Mouse (Mus musculus) frontal cortex, postnatal 25 days (tissue): ENCODE results near the gene Anks4b.
A peak's percentile ranks its signal among the peaks of the same experiment; 100 is the strongest.

ENCODE experiments used
- DNase-seq, 2 experiments: peaks; one replicate each; pipeline ENCODE4 v3.0.0; 2022; ENCODE audit warnings: low spot score in 2 of 2

Gene Anks4b

DNA sequence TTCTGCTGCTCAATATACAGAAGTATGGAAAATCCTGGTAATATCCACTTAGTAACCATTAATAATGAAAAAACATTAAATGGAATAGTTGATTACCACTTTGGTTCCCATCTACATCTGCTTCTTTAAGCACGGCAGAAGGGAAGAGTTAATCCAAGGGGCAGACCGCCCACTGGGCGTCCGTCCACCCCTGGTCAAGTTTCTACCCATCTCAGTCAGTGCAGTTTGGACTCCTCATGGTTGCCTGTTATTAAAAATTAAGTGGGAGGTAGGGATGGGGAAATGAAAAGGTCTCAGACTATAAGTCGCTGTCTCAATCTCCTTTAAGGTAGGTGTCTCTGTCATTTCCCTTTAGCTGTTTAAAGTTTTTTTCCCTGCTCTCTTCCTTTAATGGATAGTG lies 15.3 kb downstream of the Anks4b start:
- DNase-seq: no peak

DNA sequence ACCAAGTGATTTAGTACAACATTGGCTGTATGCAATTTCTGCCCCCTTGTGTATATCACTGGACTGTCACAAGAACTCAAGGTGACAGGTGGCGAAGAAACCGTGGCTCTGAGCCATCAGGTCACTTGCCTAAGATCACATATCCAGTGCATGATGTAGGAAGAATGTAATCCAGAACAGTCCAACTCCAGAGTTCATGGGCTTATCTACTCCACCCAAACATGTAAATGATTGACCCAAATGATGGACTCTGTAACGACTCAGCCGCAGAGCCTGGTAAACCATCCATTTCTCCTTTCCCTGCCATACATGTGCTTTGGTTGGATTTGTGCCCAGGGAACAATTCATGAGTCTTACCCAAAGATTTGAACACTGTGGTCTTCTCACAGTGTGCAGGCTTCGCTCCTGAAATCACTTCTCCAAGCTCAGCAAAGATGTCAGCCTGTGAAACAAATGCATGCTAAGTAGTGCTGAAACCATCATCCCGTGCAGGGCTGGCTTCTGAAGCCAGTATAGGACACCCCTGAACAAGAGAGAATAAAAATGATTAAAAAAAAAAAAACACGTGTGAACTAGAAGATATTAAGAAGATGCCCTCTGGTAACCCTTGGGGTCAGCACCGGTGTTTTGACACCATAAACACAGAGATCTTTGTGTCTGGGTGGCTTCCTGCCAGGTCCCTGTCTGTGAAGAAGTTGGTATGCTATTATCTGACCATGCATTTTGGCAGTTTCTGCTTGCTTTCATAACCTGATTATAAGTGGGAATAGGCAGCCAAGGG lies 15.9 kb downstream of the Anks4b start:
- no peak for DNase-seq

DNA sequence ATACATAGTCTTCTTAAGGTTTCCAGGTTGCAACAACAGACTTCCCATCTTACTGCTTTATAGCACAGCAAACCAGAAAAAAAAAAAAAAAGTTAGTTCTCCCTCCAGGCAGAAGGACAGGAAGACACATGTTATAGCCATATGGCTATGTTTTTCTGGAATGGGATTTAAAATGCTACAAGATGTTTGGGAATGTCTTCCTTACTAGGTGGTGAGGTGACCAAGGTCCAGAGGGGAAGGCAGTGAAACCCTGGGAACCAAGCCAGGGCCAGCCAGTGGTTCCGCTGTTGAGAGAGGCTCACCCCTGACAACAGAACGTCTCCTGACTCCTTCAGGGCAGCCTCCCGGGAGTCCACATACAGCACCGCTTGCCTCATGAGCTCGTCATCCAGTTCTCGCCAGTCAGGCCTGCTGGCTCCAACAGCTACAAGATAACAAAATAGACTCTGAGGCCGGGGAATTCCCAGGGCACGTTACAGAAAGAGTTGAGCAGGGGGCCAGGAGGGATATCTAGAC lies 16.6 kb downstream of the Anks4b start:
- DNase-seq: no peak

DNA sequence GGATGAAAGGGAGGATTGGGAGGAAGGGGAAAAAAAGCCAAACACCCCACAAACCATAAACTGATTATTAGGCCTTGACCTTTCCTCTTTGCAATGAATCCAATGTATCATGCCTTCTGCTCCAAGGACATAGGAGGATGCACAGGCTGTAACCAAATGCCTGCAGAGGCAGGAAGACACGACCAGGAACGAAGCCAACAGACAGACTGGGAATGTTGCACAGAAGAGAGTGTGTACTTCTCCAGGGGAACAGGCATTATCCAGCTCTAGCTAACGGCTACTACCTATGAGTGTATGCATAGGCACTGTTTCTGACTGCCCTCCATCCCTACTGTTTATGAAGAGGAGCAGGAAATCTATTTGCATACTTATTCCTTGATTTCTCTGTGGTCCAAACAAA lies 18.5 kb downstream of the Anks4b start:
- no peak for DNase-seq

DNA sequence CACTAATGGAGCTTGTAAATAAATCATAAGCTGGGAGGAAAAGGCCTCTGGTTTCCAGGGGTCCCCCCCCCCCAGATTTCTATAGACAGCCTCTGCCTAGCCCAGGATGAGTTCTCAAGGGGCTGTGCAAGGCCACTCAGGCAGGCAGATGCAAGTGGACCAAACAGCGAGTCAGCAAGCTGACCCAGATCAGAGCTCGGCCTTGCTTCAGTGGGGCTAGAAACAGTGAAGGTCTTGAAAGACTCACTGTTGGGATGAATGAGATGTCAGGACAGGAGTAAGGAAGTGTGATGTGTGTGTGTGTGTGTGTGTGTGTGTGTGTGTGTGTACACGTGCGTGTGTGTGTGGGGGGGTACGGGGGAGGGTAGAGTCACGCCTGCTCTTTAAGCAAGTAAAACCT lies 19.2 kb downstream of the Anks4b start:
- DNase-seq: no peak

DNA sequence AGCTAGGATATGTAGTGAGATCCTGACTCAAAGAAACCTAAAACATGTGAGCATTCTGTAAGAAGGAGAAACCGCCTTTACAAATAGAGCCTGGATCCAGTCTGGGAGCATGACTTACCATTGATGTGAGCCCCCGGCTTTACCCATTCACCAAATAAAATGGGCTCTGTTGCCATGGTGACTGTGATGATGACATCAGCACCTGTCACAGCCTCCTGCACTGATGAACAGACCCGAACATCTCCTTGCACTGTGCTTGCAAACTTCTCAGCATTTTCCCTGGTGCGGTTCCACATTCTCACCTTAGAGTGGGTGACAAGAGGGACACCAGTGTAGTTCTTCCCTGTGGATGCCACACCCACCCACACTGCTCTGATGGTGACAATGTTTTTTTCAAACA lies 21.5 kb downstream of the Anks4b start:
- no peak for DNase-seq

DNA sequence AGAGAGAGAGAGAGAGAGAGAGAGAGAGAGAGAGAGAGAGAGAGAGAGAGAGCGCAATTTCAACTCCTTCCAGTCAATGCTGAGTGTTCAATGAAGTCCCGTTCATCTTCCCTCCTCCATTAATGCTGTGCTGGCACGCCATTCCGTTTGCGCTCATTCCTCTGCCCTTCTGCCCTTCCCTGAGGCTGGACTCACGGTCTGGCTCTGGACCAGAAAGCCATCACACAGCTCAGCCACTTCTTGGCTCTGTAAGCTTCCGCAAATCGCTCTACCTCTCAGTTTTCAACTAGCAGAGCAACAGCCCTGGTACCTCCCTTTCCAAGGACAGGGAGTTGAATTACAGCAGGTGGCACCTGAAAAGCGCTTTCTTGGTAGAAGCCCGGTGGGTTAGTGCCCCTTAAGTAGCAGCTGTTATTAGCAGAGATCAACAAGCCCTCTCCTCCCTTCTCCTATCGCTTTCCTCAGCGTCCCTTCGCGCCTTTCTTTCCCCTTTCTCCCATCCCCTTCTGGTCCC lies 27.6 kb downstream of the Anks4b start:
- DNase-seq: no peak

DNA sequence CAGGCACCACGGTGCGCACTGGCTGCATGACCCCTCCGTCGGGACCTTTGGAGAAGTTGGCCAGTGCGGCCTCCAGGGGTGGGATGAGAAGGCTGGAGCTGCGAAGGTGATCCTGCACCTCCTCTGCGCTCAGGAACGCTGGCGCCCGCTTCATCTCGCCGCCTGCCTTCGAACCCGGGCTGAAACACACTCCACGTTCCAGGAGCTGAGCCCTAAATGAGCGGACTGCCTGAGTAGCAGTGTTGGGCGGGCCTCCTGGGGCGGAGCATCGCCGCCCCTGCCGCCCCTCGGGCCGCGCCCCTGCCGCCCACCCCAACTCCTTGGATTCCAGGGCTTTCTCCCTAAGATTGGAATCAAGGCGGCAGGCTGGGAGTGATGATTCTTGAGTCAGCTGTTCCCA lies 28.1 kb downstream of the Anks4b start, which contains the start of gene Crym:
TSS of gene Crym (minus strand) at position 341 of the 400 bp plus-strand sequence.
- no peak for DNase-seq

DNA sequence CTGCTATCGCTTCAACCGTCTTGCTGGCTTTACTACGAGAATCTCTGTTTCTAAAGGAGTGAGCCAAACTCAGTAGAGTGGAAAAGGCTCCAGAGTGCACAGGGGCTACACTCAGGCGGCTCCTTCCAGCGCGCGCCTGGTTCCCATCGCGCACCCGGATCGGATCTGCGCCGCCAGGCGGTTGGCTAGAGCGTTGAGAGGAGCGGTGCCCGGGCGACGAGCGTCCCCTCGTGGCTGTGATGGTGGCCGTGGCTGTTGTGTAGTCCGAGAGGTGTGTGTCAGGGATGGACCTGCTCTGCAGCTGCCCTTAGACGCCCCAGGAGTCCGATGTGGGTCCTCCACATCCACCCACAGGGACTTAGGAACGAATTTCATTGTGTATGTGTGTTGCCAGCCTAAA lies 30.1 kb downstream of the Anks4b start, which contains the start of gene Abca14:
TSS of gene Abca14 (plus strand) at position 173 of the 400 bp plus-strand sequence.
- DNase-seq: peak; percentile 84 to 85

DNA sequence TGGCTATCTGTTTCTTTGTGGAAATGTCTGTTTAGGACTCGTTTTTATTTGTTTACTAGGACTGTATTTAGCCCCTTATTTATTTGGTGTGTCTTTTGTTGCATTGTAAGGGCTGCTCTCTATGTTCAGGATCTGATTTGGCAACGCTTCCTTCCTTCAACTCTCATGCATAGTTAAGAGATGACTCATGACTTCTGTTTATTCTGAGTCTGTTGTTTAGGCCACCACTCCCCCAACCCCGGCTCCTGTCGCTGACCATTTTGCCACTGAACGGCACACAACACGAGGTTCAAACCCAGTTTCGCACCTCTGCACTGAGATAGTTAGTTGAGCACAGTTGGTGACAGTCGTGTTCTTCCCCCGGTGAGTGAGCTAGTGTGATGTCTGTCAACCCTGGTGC lies 32.3 kb downstream of the Anks4b start:
- no peak for DNase-seq

DNA sequence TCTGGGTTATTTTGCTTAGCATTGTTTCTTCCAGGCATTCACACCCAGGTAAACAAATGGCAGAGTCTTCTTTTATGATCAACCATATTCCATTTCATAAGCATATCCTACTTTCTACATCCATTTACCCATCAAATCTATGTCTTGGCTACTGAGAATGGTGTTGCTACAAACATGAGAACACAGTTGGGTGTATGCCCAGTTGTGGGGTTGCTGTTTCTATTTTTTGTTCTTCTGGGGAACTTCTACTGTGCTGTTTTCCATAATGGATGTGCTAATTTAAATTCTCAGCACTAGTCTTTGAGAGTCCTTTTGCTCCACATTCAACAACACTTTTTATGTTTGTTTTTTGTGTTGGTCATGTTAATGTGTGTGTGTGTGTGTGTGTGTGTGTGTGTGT lies 54.9 kb downstream of the Anks4b start:
- no peak for DNase-seq
